Mouse (Mus musculus): Measurements from ENCODE around the gene Obox6. TPM values are rescaled to one million over a fixed set of nuclear protein-coding genes. Genes with fewer than 3 reads are reported as not detected.

Gene Obox6
- not detected in 2 replicates for polyA plus RNA-seq (2012; rRNA removed)

GRCm38 (mm10) chr7:15839578-15839977 lies at the start of gene Obox6:
Obox6 (minus strand) TSS chr7:15839678.
- no peak for DNase-seq (ENCODE audit: low read depth in 1 of 2, low spot score in 2 of 2)
- no peaks in the 10 kb centered on the region for H3K27me3 ChIP-seq (ENCODE audit: control insufficient read depth, insufficient read depth, low read length)
- no peak within 1 kb of the TSS for H3K27ac ChIP-seq (ENCODE audit: insufficient read depth, low read length)
- no peak within 1 kb of the TSS for H3K4me3 ChIP-seq (ENCODE audit: extremely low read depth, insufficient read depth, insufficient read length)
- no peaks in the 10 kb centered on the region for H3K4me1 ChIP-seq (ENCODE audit: control insufficient read depth, insufficient read depth, insufficient read length)
- WGBS, result 96% methylated on average over 3 of the region's 3 CpGs
- H3K36me3 ChIP-seq (ENCODE audit: control insufficient read depth, insufficient read depth, low read length), result no peaks in the 10 kb centered on the region
- TF ChIP-seq POLR2A (IDR thresholded peaks at IDR 0.05; ENCODE audit: low read depth, low read length) (no peak), CTCF (IDR thresholded peaks at IDR 0.05; ENCODE audit: extremely low read depth, insufficient read depth, insufficient read length, insufficient replicate concordance) (no peak)

DNA sequence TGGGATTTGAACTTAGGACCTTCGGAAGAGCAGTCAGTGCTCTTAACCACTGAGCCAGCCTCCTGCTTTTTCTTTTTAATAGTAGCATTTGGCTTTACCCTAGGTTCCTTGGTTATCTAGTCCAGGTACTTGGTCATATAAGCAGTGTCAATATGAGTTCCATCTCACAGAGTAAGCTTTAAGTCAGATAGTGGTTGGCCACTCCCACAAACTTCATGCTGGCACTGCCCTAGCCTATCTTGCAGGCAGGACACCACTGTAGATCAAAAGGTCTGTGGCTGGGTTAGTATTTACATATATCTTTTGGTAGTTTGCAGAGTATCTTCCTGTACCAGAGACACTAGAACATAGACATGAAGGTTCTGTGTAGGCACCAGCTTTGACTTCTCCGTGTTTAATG lies 44.6 kb upstream of the Obox6 start:
- no peak overlapping the region for H3K4me3 ChIP-seq (ENCODE audit: extremely low read depth, insufficient read depth, insufficient read length)
- DNase-seq (ENCODE audit: low read depth in 1 of 2, low spot score in 2 of 2), result no peak
- H3K36me3 ChIP-seq (ENCODE audit: control insufficient read depth, insufficient read depth, low read length), result no peaks in the 10 kb centered on the region
- TF ChIP-seq CTCF (IDR thresholded peaks at IDR 0.05; ENCODE audit: extremely low read depth, insufficient read depth, insufficient read length, insufficient replicate concordance), result no peak
- TF ChIP-seq POLR2A (IDR thresholded peaks at IDR 0.05; ENCODE audit: low read depth, low read length), result no peak
- 86% methylated on average over 2 of the region's 2 CpGs for WGBS
- H3K27ac ChIP-seq (ENCODE audit: insufficient read depth, low read length), result no peak overlapping the region
- H3K4me1 ChIP-seq (ENCODE audit: control insufficient read depth, insufficient read depth, insufficient read length), result no peaks in the 10 kb centered on the region
- H3K27me3 ChIP-seq (ENCODE audit: control insufficient read depth, insufficient read depth, low read length), result no peaks in the 10 kb centered on the region

GRCm38 (mm10) chr7:15882317-15882716 lies 42.8 kb upstream of the Obox6 start, which contains the start of gene Crxos:
Crxos (plus strand) TSS chr7:15882617.
- no peaks in the 10 kb centered on the region for H3K4me1 ChIP-seq (ENCODE audit: control insufficient read depth, insufficient read depth, insufficient read length)
- no peak for TF ChIP-seq POLR2A (IDR thresholded peaks at IDR 0.05; ENCODE audit: low read depth, low read length)
- no peak for TF ChIP-seq CTCF (IDR thresholded peaks at IDR 0.05; ENCODE audit: extremely low read depth, insufficient read depth, insufficient read length, insufficient replicate concordance)
- WGBS, result 88% methylated on average over 2 of the region's 2 CpGs
- no peak for DNase-seq (ENCODE audit: low read depth in 1 of 2, low spot score in 2 of 2)
- no peaks in the 10 kb centered on the region for H3K36me3 ChIP-seq (ENCODE audit: control insufficient read depth, insufficient read depth, low read length)
- H3K4me3 ChIP-seq (ENCODE audit: extremely low read depth, insufficient read depth, insufficient read length), result no peak within 1 kb of the TSS
- no peak within 1 kb of the TSS for H3K27ac ChIP-seq (ENCODE audit: insufficient read depth, low read length)
- no peaks in the 10 kb centered on the region for H3K27me3 ChIP-seq (ENCODE audit: control insufficient read depth, insufficient read depth, low read length)

DNA sequence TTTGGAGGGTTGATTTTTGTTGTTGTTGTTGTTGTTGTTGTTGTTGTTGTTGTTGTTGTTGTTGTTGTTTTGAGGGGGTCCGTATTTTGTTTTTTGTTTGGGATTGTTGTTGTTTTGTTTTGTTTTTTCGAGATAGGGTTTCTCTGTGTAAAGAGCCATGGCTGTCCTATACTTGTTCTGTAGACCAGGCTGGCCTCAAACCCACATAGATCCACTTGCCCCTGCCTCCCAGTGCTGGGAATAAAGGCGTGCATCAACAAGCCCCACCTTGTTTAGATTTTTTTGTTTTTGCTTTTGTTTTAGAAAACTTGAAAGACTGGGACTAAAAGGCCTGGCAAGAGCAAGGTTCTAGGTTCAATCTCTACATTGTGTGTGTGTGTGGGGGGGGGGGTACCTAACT lies 42.4 kb upstream of the Obox6 start:
- WGBS, result 68% methylated on average over 3 of the region's 3 CpGs
- Histone ChIP-seq H3K27ac (ENCODE audit: insufficient read depth, low read length) (no peak overlapping the region), H3K36me3 (ENCODE audit: control insufficient read depth, insufficient read depth, low read length) (no peaks in the 10 kb centered on the region), H3K27me3 (ENCODE audit: control insufficient read depth, insufficient read depth, low read length) (no peaks in the 10 kb centered on the region), H3K4me3 (ENCODE audit: extremely low read depth, insufficient read depth, insufficient read length) (no peak overlapping the region), H3K4me1 (ENCODE audit: control insufficient read depth, insufficient read depth, insufficient read length) (no peaks in the 10 kb centered on the region)
- TF ChIP-seq POLR2A (IDR thresholded peaks at IDR 0.05; ENCODE audit: low read depth, low read length) (no peak), CTCF (IDR thresholded peaks at IDR 0.05; ENCODE audit: extremely low read depth, insufficient read depth, insufficient read length, insufficient replicate concordance) (no peak)
- no peak for DNase-seq (ENCODE audit: low read depth in 1 of 2, low spot score in 2 of 2)

DNA sequence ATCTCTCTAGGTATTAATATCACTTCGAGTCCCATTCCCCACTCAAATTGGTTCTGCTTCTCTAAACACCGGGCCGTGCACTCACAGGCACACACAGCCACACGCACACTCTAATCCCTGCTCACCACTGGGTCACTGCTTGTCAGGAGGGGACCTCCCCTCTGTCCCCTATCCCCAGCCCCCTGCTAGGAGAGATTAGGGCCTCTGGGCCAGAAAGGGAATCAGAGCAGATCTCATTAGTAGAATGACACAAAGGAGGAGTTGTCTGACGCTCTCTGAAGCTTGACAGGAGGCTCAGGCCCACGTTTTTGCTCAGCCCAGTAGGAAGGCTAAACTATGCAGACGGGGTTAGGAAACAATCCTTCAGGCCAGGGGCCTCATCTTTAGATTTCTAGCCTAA lies 41.9 kb upstream of the Obox6 start:
- H3K27ac ChIP-seq (ENCODE audit: insufficient read depth, low read length), result no peak overlapping the region
- no peaks in the 10 kb centered on the region for H3K36me3 ChIP-seq (ENCODE audit: control insufficient read depth, insufficient read depth, low read length)
- H3K4me1 ChIP-seq (ENCODE audit: control insufficient read depth, insufficient read depth, insufficient read length), result no peaks in the 10 kb centered on the region
- H3K4me3 ChIP-seq (ENCODE audit: extremely low read depth, insufficient read depth, insufficient read length), result no peak overlapping the region
- no peak for DNase-seq (ENCODE audit: low read depth in 1 of 2, low spot score in 2 of 2)
- no peaks in the 10 kb centered on the region for H3K27me3 ChIP-seq (ENCODE audit: control insufficient read depth, insufficient read depth, low read length)
- TF ChIP-seq CTCF (IDR thresholded peaks at IDR 0.05; ENCODE audit: extremely low read depth, insufficient read depth, insufficient read length, insufficient replicate concordance) (no peak), POLR2A (IDR thresholded peaks at IDR 0.05; ENCODE audit: low read depth, low read length) (no peak)
- WGBS, result 35% methylated on average over 7 of the region's 7 CpGs

DNA sequence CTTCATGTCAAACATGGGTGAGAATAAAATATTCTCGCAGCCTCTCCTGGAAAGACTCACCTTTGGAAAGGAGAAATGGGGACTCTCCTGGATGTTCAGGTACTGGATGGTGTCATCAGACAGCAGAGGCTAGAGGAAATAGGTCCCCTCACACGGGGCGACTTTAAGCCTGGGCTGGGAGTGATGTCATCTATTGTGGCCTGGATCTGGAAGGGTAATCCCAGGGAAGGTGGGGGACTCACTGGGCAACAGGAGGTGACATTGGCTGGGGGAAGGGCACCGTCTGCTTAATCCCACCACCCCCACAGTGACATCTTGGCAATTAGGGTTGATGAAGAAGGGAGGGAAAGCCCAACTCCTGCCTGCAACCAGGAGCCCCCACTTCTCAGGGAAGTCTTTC lies 40.3 kb upstream of the Obox6 start, which contains the start of gene Crx:
Gene Crx, minus strand, starts transcription at position 213 of the 400 bp plus-strand sequence.
- Histone ChIP-seq H3K27ac (ENCODE audit: insufficient read depth, low read length) (no peak within 1 kb of the TSS), H3K27me3 (ENCODE audit: control insufficient read depth, insufficient read depth, low read length) (no peaks in the 10 kb centered on the region), H3K4me3 (ENCODE audit: extremely low read depth, insufficient read depth, insufficient read length) (no peak within 1 kb of the TSS), H3K36me3 (ENCODE audit: control insufficient read depth, insufficient read depth, low read length) (no peaks in the 10 kb centered on the region), H3K4me1 (ENCODE audit: control insufficient read depth, insufficient read depth, insufficient read length) (no peaks in the 10 kb centered on the region)
- no peak for DNase-seq (ENCODE audit: low read depth in 1 of 2, low spot score in 2 of 2)
- TF ChIP-seq CTCF (IDR thresholded peaks at IDR 0.05; ENCODE audit: extremely low read depth, insufficient read depth, insufficient read length, insufficient replicate concordance) (no peak), POLR2A (IDR thresholded peaks at IDR 0.05; ENCODE audit: low read depth, low read length) (no peak)
- WGBS, result 41% methylated on average over 4 of the region's 4 CpGs

DNA sequence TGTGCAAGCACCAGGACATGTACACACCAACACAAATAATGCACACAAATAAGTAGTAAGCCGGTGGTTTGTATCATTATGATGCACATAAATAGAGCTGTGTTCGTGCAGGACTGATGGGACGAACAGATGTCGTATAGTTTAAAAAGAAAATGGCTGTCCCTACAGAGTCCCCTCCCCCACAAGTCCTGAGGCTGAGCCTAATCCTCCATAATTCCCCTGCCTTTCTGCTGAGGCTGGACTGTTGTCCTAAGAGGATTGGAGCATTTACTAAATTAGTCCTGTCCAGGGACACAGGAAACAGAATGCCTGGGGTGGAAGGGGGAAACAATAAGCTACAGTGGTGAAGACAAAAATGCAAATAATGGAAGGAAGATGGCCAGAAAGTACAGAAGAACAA lies 24.6 kb upstream of the Obox6 start:
- DNase-seq (ENCODE audit: low read depth in 1 of 2, low spot score in 2 of 2), result no peak
- 80% methylated on average over 4 of the region's 4 CpGs for WGBS
- Histone ChIP-seq H3K27ac (ENCODE audit: insufficient read depth, low read length) (no peak overlapping the region), H3K4me3 (ENCODE audit: extremely low read depth, insufficient read depth, insufficient read length) (no peak overlapping the region), H3K4me1 (ENCODE audit: control insufficient read depth, insufficient read depth, insufficient read length) (no peaks in the 10 kb centered on the region), H3K36me3 (ENCODE audit: control insufficient read depth, insufficient read depth, low read length) (no peaks in the 10 kb centered on the region), H3K27me3 (ENCODE audit: control insufficient read depth, insufficient read depth, low read length) (no peaks in the 10 kb centered on the region)
- no peak for TF ChIP-seq CTCF (IDR thresholded peaks at IDR 0.05; ENCODE audit: extremely low read depth, insufficient read depth, insufficient read length, insufficient replicate concordance)
- no peak for TF ChIP-seq POLR2A (IDR thresholded peaks at IDR 0.05; ENCODE audit: low read depth, low read length)
